Mouse (Mus musculus) left cerebral cortex, postnatal 36 days (tissue): Measurements from ENCODE around the gene Xrcc1. TPM values are rescaled to one million over a fixed set of nuclear protein-coding genes. Genes with fewer than 3 reads are reported as not detected.

ENCODE experiments used
- DNase-seq, 2 experiments: peaks; one replicate each; pipeline ENCODE4 v3.0.0; 2021 to 2022; ENCODE audit warnings: low spot score in 2 of 2, mixed read lengths in 1 of 2
- intact Hi-C: fragments of 180-260 bp; cut with DNase I; formaldehyde crosslinking; loops from one replicate; pipeline ENCODE4 v1.15.1; 2025
- total RNA-seq, 2 experiments: library from RNA; stranded (reverse); gene quantifications; 2 replicates each; pipeline ENCODE4 v1.2.3; 2021

Xrcc1 gene
- total RNA-seq, 2 experiments from 2014 or later = 29.8 to 41.4 TPM

DNA sequence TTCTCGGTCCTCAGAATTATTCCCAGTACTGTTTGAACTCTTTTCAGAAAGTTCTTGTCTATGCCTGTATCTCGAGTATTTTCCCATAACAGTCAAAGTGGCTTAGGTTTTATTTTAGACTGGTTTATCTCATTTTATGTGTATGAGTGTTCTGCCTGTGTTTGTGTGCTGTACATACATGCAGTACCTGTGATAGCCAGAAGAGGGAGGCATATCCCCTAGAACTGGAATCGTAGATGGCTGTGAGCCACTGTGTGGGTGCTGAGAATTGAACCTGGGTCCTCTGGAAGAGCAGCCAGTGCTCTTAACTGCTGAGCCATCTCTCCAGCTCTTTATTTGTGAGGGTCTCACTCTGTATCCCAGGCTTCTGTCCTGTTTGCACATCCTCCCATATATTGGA, 75.1 kb downstream of the Xrcc1 start:
- no peak for DNase-seq
- intact Hi-C loops = no loop called here

GRCm38 (mm10) chr7:24622967-24623366, 76.9 kb downstream of the Xrcc1 start:
- intact Hi-C loops = no loop called here
- no peak for DNase-seq

Other genes with a start within 250 kb of the Xrcc1 start
- gene Zfp61, start 245.1 kb upstream of the Xrcc1 start, total RNA-seq = 10 to 100 TPM; 21.9 to 23.9 TPM
- gene Zfp94, start 229.6 kb upstream of the Xrcc1 start, total RNA-seq = 10 to 100 TPM; 13.2 to 16.2 TPM
- not detected for gene Tescl, start 212.4 kb upstream of the Xrcc1 start, total RNA-seq
- not detected for gene Lypd5, start 197.1 kb upstream of the Xrcc1 start, total RNA-seq
- gene Kcnn4, start 176.0 kb upstream of the Xrcc1 start, total RNA-seq = under 1 TPM; 0.42 to 0.77 TPM
- gene Smg9, start 146.7 kb upstream of the Xrcc1 start, total RNA-seq = 10 to 100 TPM; 39.6 to 51.1 TPM
- under 1 TPM; 0.42 to 0.72 TPM for gene Irgc1, start 94.0 kb upstream of the Xrcc1 start, total RNA-seq
- gene Plaur, start 83.8 kb upstream of the Xrcc1 start, total RNA-seq = 1 to 10 TPM in 1 of 2 experiments, under 1 TPM in 1; 0.91 to 1.7 TPM
- 100 to 1,000 TPM; 235 to 307 TPM for gene Cadm4, start 64.3 kb upstream of the Xrcc1 start, total RNA-seq
- 10 to 100 TPM; 47.9 to 49.4 TPM for gene Zfp428, start 39.3 kb upstream of the Xrcc1 start, total RNA-seq
- gene AC161166.1, start 33.8 kb upstream of the Xrcc1 start, total RNA-seq = not detected
- gene Irgq, start 15.6 kb upstream of the Xrcc1 start, total RNA-seq = 10 to 100 TPM; 80.8 to 89.2 TPM
- not detected for gene Pinlyp, start 171 bp upstream of the Xrcc1 start, total RNA-seq
- 10 to 100 TPM; 11.8 to 14.3 TPM for gene Ethe1, start 41.3 kb downstream of the Xrcc1 start, total RNA-seq
- 1 to 10 TPM; 6.6 to 6.8 TPM for gene Zfp575, start 41.4 kb downstream of the Xrcc1 start, total RNA-seq
- under 1 TPM; 0.22 to 0.48 TPM for gene Phldb3, start 64.5 kb downstream of the Xrcc1 start, total RNA-seq
- gene Lypd3, start 90.3 kb downstream of the Xrcc1 start, total RNA-seq = 1 to 10 TPM in 1 of 2 experiments, under 1 TPM in 1; 0.32 to 1.3 TPM
- gene Tex101, start 130.4 kb downstream of the Xrcc1 start, total RNA-seq = not detected
- gene BC049730, start 163.0 kb downstream of the Xrcc1 start, total RNA-seq = not detected
- gene Gm4763, start 180.6 kb downstream of the Xrcc1 start, total RNA-seq = not detected
- gene Cd177, start 214.0 kb downstream of the Xrcc1 start, total RNA-seq = not detected
- not detected for gene Ceacam10, start 230.9 kb downstream of the Xrcc1 start, total RNA-seq